Mouse (Mus musculus) MEL-GATA-1-ER (cell line): ENCODE results near the gene Ergic1.

Source experiments
- DNase-seq: peaks from one replicate; pipeline ENCODE4 v3.0.0-alpha.2; 2012; ENCODE audit warnings: low read depth; ENCODE audit errors: extremely low read depth

Gene Ergic1

GRCm38 (mm10) chr17:26537722-26538471 lies 23.4 kb upstream of the Ergic1 start:
- DNase-seq: peak; percentile 88

- no peak for DNase-seq
These were observed 21.2 kb upstream of the Ergic1 start for GRCm38 (mm10) chr17:26540083-26540482.

- DNase-seq: no peak
These were observed 16.8 kb upstream of the Ergic1 start for GRCm38 (mm10) chr17:26544319-26544963.

- DNase-seq: no peak
These were observed 13.5 kb upstream of the Ergic1 start for GRCm38 (mm10) chr17:26547771-26548170.

GRCm38 (mm10) chr17:26548566-26548965 lies 12.7 kb upstream of the Ergic1 start:
- DNase-seq: no peak

GRCm38 (mm10) chr17:26549148-26549809 lies 12.0 kb upstream of the Ergic1 start:
- DNase-seq: no peak

DNA sequence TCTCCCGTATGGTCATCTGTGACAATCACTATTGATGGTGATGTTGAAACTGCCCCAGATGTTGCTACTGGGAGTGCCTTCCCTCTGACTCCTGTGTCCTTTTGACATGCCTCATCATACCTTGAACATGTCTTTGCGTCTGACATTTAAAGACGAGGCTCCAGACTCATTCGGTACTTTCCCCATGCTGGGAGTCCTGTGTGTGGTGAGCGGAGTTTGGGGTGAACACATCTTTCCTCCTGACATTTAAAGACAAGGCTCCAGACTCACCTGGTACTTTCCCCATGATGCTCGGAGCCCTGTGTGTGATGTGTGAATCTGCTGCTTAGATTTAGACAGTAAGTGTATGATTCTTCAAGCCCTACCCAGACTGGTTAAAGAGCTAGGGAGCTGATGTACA lies 10.2 kb upstream of the Ergic1 start:
- no peak for DNase-seq

GRCm38 (mm10) chr17:26553033-26553432 lies 8.3 kb upstream of the Ergic1 start:
- DNase-seq: no peak

DNA sequence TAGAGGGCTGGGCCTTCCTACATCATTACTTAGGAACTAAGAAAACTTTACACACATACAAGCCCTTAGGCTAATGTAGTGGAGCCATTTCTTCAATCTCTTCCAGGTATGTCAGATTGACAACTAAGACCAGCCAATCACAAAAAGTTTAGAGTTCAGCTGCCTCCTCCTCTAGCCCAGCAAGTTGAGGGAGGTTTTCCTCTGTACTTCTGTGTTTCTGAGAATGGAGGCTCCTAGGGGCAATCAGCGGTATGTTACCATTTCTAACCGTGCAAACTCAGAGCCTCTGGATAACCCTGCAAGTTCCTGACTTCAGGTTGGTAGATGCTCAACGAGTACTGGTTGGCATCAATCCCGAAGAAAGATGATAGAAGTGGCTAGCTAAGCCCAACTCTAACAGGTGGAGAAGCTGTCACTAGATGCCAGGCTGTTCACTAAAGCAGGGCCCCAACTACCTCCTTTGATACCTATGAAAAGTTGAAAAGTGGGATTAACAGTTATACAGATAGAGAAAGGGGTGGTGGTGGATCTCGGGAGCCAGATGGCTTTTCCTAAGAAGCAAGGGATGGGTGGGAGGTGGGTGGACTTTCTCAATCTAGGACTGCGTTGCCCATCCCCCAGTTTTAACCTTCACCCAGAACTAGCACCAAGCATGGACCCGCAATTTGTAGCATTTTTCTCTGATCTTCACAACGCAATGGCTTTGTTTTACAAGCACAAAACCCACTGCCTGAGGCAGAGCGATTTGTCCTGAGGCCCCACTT lies 581 bp upstream of the Ergic1 start:
- peak; percentile 49 for DNase-seq

- no peak for DNase-seq
These were observed 427 bp downstream of the Ergic1 start, which contains the start of gene Dusp1 for GRCm38 (mm10) chr17:26561651-26562181. Dusp1 (minus strand) TSS chr17:26562128.

- DNase-seq: no peak
These were observed 1.0 kb downstream of the Ergic1 start for GRCm38 (mm10) chr17:26562292-26562691.

DNA sequence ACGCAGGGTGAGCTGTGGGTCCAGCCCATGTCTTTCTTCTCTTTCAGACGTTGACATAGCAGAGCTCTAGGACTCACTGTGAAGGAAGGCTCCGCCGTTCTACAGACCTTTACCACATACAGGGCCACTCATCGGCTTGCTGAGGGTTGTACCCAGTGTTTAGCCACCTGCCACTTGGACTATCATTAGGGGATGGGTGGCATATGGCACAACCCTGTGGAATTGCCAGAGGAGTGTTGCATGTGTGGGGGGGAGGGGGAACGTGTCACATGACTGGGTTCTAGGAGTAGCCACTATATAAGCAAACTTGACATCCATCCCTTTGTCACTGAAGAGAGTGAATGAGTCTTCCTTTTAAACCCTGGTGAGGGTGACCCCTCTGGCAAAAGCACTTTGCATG lies 2.2 kb downstream of the Ergic1 start:
- DNase-seq: no peak

DNA sequence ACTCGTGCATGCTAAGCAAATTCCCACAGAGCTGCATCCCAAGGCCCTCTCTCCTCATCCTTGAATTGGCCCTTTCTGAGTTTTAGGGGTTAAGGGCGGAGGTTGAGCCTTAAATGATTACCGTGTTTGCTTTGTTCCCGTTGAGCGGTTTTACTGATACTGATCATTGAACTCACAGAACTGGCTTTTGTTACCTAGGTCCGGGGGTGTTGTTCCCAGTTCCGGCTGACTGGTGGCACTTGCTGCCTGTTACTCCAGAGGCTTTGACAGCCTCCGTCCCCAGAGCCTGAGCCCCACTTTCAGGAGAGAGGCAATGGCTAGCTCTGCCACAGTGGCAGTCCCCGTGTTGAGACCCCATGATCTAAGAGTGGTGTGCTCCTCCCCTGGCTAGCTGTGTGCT lies 3.1 kb downstream of the Ergic1 start:
- no peak for DNase-seq

GRCm38 (mm10) chr17:26567142-26567817 lies 6.0 kb downstream of the Ergic1 start:
- no peak for DNase-seq

GRCm38 (mm10) chr17:26567818-26568173 lies 6.5 kb downstream of the Ergic1 start:
- no peak for DNase-seq

DNA sequence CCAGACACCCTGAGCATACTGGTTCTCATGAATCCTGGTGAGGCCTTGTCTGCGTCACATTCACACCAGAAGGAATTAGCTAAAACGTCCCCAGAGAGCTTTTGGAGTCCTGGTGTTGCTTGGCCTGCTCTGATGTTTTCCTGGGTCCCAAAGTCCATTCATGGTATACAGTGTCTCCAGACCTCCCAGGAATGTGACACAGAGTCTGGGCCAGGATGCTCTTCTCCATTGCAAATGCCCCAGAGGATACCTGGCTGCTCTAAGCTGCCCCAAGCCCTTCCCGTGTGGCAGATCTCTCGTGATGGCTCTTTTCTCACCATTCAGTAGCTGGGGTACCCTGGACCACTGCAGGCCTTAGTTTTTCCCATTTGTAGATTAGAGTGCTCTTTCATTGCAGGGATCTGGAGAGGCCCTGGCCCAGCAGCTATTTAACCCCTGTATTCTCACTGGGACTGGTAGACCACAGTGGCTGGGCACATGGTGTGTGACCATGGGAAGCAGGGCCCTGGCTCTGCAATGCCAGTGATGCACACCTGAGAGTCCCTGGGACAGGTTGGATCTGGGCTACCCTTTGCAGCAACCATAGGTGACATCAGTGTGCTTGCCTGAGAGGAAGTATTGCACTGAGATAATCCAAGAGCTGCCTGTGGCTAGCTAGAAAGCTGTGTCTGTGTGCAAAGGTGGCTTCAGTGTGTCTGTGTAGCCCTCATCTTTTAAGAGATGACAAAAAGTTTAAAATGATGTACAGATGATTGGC lies 8.5 kb downstream of the Ergic1 start:
- DNase-seq: no peak

GRCm38 (mm10) chr17:26570651-26571118 lies 9.4 kb downstream of the Ergic1 start:
- DNase-seq: no peak

GRCm38 (mm10) chr17:26571377-26571776 lies 10.1 kb downstream of the Ergic1 start:
- no peak for DNase-seq

DNA sequence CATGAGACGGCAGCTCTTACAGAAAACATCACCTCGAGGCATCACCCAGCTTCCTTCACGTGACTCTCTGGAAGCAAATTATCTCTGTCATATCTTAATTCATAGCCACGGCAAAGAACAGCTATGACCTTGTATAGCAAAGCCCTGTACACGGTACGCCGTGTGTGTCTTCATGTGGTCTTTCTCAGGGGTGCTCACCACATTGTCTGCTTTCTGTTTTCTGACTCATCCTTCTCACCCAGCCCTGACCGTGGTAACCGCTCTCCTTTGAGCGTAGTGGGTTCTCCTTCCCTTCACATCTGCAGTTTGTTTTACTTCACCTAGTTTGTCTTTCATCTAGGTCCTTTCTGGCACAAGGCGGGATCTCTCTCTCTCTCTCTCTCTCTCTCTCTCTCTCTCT lies 11.0 kb downstream of the Ergic1 start:
- DNase-seq: no peak

GRCm38 (mm10) chr17:26574118-26574517 lies 12.8 kb downstream of the Ergic1 start:
- no peak for DNase-seq
